Mouse (Mus musculus): ENCODE results near the gene Tepsin.

GRCm38 (mm10) chr11:120117626-120118025, 19.1 kb upstream of the Tepsin start:
- TF ChIP-seq CTCF (IDR thresholded peaks at IDR 0.05; ENCODE audit: low read depth, low read length) (no peak), POLR2A (IDR thresholded peaks at IDR 0.05; ENCODE audit: borderline replicate concordance, low read depth, low read length) (no peak)

All from bone marrow macrophage, adult 2 months (primary cell).